Mouse (Mus musculus): ENCODE data around the gene Inpp5f. TPM values are rescaled to one million over a fixed set of nuclear protein-coding genes. Genes with fewer than 3 reads are reported as not detected.

The Inpp5f gene
- polyA plus RNA-seq, 1 experiment from 2014 or later: 12.6 TPM

- Histone ChIP-seq H3K9me3 (ENCODE audit: control insufficient read depth, low read length) (no peaks in the 10 kb centered on the region), H3K36me3 (ENCODE audit: control insufficient read depth, insufficient read depth, low read length) (peaks cover 5% of the 10 kb centered on the region; the same call in 1 of the 2 replicates), H3K4me2 (ENCODE audit: low read depth, low read length) (peak overlapping the region; percentile 63), H3K27ac (ENCODE audit: low read length) (no peak overlapping the region), H3K9ac (ENCODE audit: low read depth, low read length) (peak overlapping the region; percentile 99), H3K27me3 (replicated peaks; ENCODE audit: control insufficient read depth, insufficient read depth, low read length) (no peaks in the 10 kb centered on the region), H3K4me3 (ENCODE audit: low read length) (peak overlapping the region; percentile 100), H3K4me1 (ENCODE audit: control insufficient read depth, insufficient read depth, low read length) (peaks cover 25% of the 10 kb centered on the region)
- under 1% methylated on average over 15 of the region's 15 CpGs for WGBS
- no peak for ATAC-seq
These were observed 128.0 kb downstream of the Inpp5f start for GRCm38 (mm10) chr7:128739116-128739461.

- WGBS: under 1% methylated on average over 73 of the region's 80 CpGs
- Histone ChIP-seq H3K4me2 (ENCODE audit: low read depth, low read length) (peak overlapping the region; percentile 63), H3K4me3 (ENCODE audit: low read length) (peak overlapping the region; percentile 100), H3K27ac (ENCODE audit: low read length) (peak overlapping the region; percentile 88), H3K9ac (ENCODE audit: low read depth, low read length) (peak overlapping the region; percentile 99), H3K27me3 (replicated peaks; ENCODE audit: control insufficient read depth, insufficient read depth, low read length) (no peaks in the 10 kb centered on the region), H3K9me3 (ENCODE audit: control insufficient read depth, low read length) (no peaks in the 10 kb centered on the region), H3K36me3 (ENCODE audit: control insufficient read depth, insufficient read depth, low read length) (0 out of 2 replicates have a peak, but pooled peaks cover under 1% of the 10 kb centered on the region), H3K4me1 (ENCODE audit: control insufficient read depth, insufficient read depth, low read length) (peaks cover 27% of the 10 kb centered on the region)
- peak; percentile 62 for ATAC-seq
These were observed 128.5 kb downstream of the Inpp5f start for GRCm38 (mm10) chr7:128739462-128740277.

- Histone ChIP-seq H3K27me3 (replicated peaks; ENCODE audit: control insufficient read depth, insufficient read depth, low read length) (no peaks in the 10 kb centered on the region), H3K4me1 (ENCODE audit: control insufficient read depth, insufficient read depth, low read length) (peaks cover 28% of the 10 kb centered on the region), H3K4me2 (ENCODE audit: low read depth, low read length) (peak within 1 kb of the TSS; percentile 70), H3K9me3 (ENCODE audit: control insufficient read depth, low read length) (no peaks in the 10 kb centered on the region), H3K27ac (ENCODE audit: low read length) (peak within 1 kb of the TSS; percentile 88), H3K36me3 (ENCODE audit: control insufficient read depth, insufficient read depth, low read length) (no peaks in the 10 kb centered on the region), H3K9ac (ENCODE audit: low read depth, low read length) (peak within 1 kb of the TSS; percentile 99), H3K4me3 (ENCODE audit: low read length) (peak within 1 kb of the TSS; percentile 100)
- ATAC-seq: peak; percentile 79
- under 1% methylated on average over 35 of the region's 35 CpGs for WGBS
These were observed 129.2 kb downstream of the Inpp5f start, which contains the start of gene Mcmbp for GRCm38 (mm10) chr7:128740334-128740733. Mcmbp (minus strand) TSS chr7:128740495.

DNA sequence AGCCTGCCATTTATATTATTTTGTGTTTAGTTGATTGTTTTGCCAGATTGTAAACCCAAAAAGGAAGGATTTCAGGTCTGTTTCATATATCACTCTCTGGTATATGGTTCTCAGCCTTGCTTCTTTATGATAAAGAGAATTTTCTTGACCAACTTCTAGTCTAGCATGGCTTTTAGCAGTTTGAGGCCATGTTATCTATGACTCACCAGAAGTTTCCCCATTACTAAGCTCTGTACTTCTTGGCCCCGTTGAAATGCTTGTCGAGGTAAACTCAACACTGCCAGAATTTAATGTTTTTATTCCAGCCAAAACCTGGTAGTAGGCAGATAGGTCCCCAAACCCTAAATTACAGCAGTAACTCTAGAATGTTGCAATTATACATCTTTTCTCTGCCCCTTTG is 132.8 kb downstream of the Inpp5f start:
- Histone ChIP-seq H3K4me1 (ENCODE audit: control insufficient read depth, insufficient read depth, low read length) (peaks cover 33% of the 10 kb centered on the region), H3K4me2 (ENCODE audit: low read depth, low read length) (peak overlapping the region; percentile 86), H3K36me3 (ENCODE audit: control insufficient read depth, insufficient read depth, low read length) (no peaks in the 10 kb centered on the region), H3K27ac (ENCODE audit: low read length) (no peak overlapping the region), H3K27me3 (replicated peaks; ENCODE audit: control insufficient read depth, insufficient read depth, low read length) (no peaks in the 10 kb centered on the region), H3K9ac (ENCODE audit: low read depth, low read length) (no peak overlapping the region; the same call in 1 of the 2 replicates), H3K9me3 (ENCODE audit: control insufficient read depth, low read length) (no peaks in the 10 kb centered on the region), H3K4me3 (ENCODE audit: low read length) (peak overlapping the region; percentile 100)
- ATAC-seq: no peak
- 48% methylated on average over 2 of the region's 2 CpGs for WGBS

DNA sequence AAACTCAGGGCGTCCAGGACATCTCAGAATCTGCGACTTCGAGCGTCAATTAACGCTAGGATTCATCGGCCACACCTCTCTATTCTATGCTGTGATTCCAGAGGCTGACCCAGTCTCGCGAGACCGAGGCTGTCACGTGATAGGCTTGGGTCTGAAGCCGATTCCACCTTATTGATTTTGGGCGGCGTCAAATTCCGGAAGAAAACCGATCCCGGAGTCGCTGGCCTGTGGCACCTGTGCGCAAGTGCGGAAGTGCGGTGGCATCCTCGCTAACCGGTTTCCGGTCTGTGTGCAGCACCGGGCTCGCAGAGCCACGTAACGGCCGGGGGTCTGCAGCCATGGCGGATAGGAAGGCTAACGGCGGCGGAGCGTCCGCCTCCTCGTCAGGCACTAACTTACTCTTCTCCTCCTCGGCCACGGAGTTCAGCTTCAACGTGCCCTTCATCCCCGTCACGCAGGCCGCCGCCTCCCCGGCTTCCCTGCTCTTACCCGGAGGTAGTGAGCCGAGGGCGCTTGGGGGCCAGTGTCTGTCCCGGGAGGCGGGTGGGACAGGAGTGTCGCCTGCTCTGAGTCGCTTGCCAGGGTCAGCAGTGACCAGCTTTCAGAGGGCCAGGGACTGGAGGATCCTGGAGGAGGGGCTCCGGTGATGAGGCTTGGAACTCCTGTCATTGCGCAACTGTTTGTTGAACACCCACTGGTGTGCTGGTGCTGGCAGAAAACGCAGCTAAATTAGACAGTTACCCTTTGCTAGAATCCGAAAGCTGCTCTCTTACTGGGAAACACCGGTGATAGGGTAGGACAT is 133.8 kb downstream of the Inpp5f start, which contains the start of gene Sec23ip:
TSS of gene Sec23ip (plus strand) at position 260 of the 802 bp plus-strand sequence.
- peak within 1 kb of the TSS; percentile 95 for H3K9ac ChIP-seq (ENCODE audit: low read depth, low read length)
- no peaks in the 10 kb centered on the region for H3K27me3 ChIP-seq (replicated peaks; ENCODE audit: control insufficient read depth, insufficient read depth, low read length)
- no peaks in the 10 kb centered on the region for H3K9me3 ChIP-seq (ENCODE audit: control insufficient read depth, low read length)
- peak within 1 kb of the TSS; percentile 69 for H3K27ac ChIP-seq (ENCODE audit: low read length)
- H3K4me3 ChIP-seq (ENCODE audit: low read length): peak within 1 kb of the TSS; percentile 100
- H3K36me3 ChIP-seq (ENCODE audit: control insufficient read depth, insufficient read depth, low read length): no peaks in the 10 kb centered on the region
- peaks cover 34% of the 10 kb centered on the region for H3K4me1 ChIP-seq (ENCODE audit: control insufficient read depth, insufficient read depth, low read length)
- H3K4me2 ChIP-seq (ENCODE audit: low read depth, low read length): peak within 1 kb of the TSS; percentile 86
- WGBS: under 1% methylated on average over 55 of the region's 55 CpGs
- peak; percentile 85 for ATAC-seq

Other genes starting within 250 kb of the Inpp5f start
- 28.1 and 30.3 TPM in 2 replicates for gene Rgs10, start 192.6 kb upstream of the Inpp5f start, polyA plus RNA-seq (2015; fragmentation: Nextera tagmentation; extraction: Ambion mirVana)
- gene Tial1, start 149.6 kb upstream of the Inpp5f start, polyA plus RNA-seq (2015; fragmentation: Nextera tagmentation; extraction: Ambion mirVana): 15.9 and 19.0 TPM in 2 replicates
- gene Bag3, start 87.7 kb upstream of the Inpp5f start, polyA plus RNA-seq (2015; fragmentation: Nextera tagmentation; extraction: Ambion mirVana): 11.3 and 11.8 TPM in 2 replicates
- gene Mcmbp, start 129.2 kb downstream of the Inpp5f start, polyA plus RNA-seq (2015; fragmentation: Nextera tagmentation; extraction: Ambion mirVana): 35.3 and 40.2 TPM in 2 replicates
- gene Sec23ip, start 133.6 kb downstream of the Inpp5f start, polyA plus RNA-seq (2015; fragmentation: Nextera tagmentation; extraction: Ambion mirVana): 28.9 and 29.7 TPM in 2 replicates

Data from intestine, embryonic 16.5 days (tissue).